Mouse (Mus musculus) bone marrow, adult 2 months (tissue): ENCODE data around the gene Ilvbl. TPM values are rescaled to one million over a fixed set of nuclear protein-coding genes. Genes with fewer than 3 reads are reported as not detected.
"Not testable (repeated sequence)": the region's sequence is repeated elsewhere in the genome, so short reads cannot be mapped to it uniquely, and the experiment has no call there.

Source experiments
- H3K27ac ChIP-seq: fragments of 200-500 bp; 2 replicates; pipeline ENCODE4 v1.5.1; 2012; ENCODE audit warnings: low read depth, mild to moderate bottlenecking, control low read depth, inconsistent platforms, low read length; ENCODE audit not compliant: control insufficient read depth, poor library complexity, insufficient read depth
- H3K4me1 ChIP-seq: fragments of 200-500 bp; 2 replicates; pipeline ENCODE4 v1.6.1; 2011; ENCODE audit warnings: low read length; ENCODE audit not compliant: control insufficient read depth, insufficient read depth
- H3K4me3 ChIP-seq: fragments of 200-500 bp; replicated peaks from 2 replicates; pipeline ENCODE3; 2011; ENCODE audit warnings: mild to moderate bottlenecking, low read depth, low read length, control low read depth; ENCODE audit not compliant: control insufficient read depth
- CTCF ChIP-seq: fragments of 200-500 bp; IDR thresholded peaks from 2 replicates; pipeline ENCODE4 v1.5.1; 2011; ENCODE audit warnings: low read length, control low read depth; ENCODE audit not compliant: control insufficient read depth, insufficient read depth
- POLR2A ChIP-seq: fragments of 200-500 bp; IDR thresholded peaks from 2 replicates; pipeline ENCODE4 v1.6.1; 2011; ENCODE audit warnings: low read depth, mild to moderate bottlenecking, control low read depth, low read length, borderline replicate concordance; ENCODE audit not compliant: control insufficient read depth
- WGBS: fragments of 180-500 bp; shearing (Covaris S2); methylation state at CpG from one replicate; pipeline ENCODE4 v1.1.7; 2018; 5-methylcytosine and 5-hydroxymethylcytosine counted together
- polyA plus RNA-seq: library from polyadenylated mRNA; stranded (reverse); fragments of >200 nt; gene quantifications from 2 replicates; pipeline ENCODE4 v1.2.4, GENCODE M21; 2011; ENCODE audit warnings: low replicate concordance; ENCODE audit not compliant: missing spikeins, insufficient read depth, insufficient read length

Ilvbl gene
- polyA plus RNA-seq, result 11.3 and 25.4 TPM in 2 replicates

GRCm38 (mm10) chr10:78574250-78575104 is at the start of gene Ilvbl:
Gene Ilvbl (plus strand): TSS chr10:78574346.
- peak within 1 kb of the TSS; percentile 82 for H3K27ac ChIP-seq
- under 1% methylated on average over 51 of the region's 51 CpGs for WGBS
- peak within 1 kb of the TSS; percentile 87 for H3K4me3 ChIP-seq
- H3K4me1 ChIP-seq, result peaks cover 2% of the 10 kb centered on the region; the same call in 1 of the 2 replicates
- TF ChIP-seq CTCF, result no peak
- peak; percentile 16; the same call in 1 of the 2 replicates for TF ChIP-seq POLR2A

- H3K4me3 ChIP-seq, H3K27ac ChIP-seq, H3K4me1 ChIP-seq: not testable (repeated sequence)
- 52% methylated on average over 3 of the region's 3 CpGs for WGBS
These were observed 49.1 kb upstream of the Ilvbl start for GRCm38 (mm10) chr10:78525071-78525470.

- Histone ChIP-seq H3K4me1 (no peaks in the 10 kb centered on the region), H3K4me3 (no peak overlapping the region), H3K27ac (no peak overlapping the region)
- WGBS, result 70% methylated on average over 4 of the region's 4 CpGs
- TF ChIP-seq POLR2A, result no peak
- TF ChIP-seq CTCF, result no peak
These were observed 48.6 kb upstream of the Ilvbl start for GRCm38 (mm10) chr10:78525511-78525910.

GRCm38 (mm10) chr10:78540943-78541342 is 33.2 kb upstream of the Ilvbl start:
- no peaks in the 10 kb centered on the region for H3K4me1 ChIP-seq
- 48% methylated on average over 2 of the region's 2 CpGs for WGBS
- no peak for TF ChIP-seq POLR2A
- peak; percentile 26; the same call in 1 of the 2 replicates for TF ChIP-seq CTCF
- no peak overlapping the region for H3K27ac ChIP-seq
- no peak overlapping the region for H3K4me3 ChIP-seq

GRCm38 (mm10) chr10:78565070-78565469 is 9.1 kb upstream of the Ilvbl start:
- WGBS, result 72% methylated on average over 1 of the region's 1 CpGs
- Histone ChIP-seq H3K4me1 (no peaks in the 10 kb centered on the region), H3K4me3 (no peak overlapping the region), H3K27ac (no peak overlapping the region)
- no peak for TF ChIP-seq POLR2A
- no peak for TF ChIP-seq CTCF

GRCm38 (mm10) chr10:78569191-78569590 is 5.0 kb upstream of the Ilvbl start:
- Histone ChIP-seq H3K4me1 (no peaks in the 10 kb centered on the region), H3K27ac (no peak overlapping the region), H3K4me3 (no peak overlapping the region)
- TF ChIP-seq POLR2A (no peak), CTCF (no peak)
- WGBS, result 78% methylated on average over 3 of the region's 3 CpGs

GRCm38 (mm10) chr10:78569686-78570085 is 4.5 kb upstream of the Ilvbl start:
- TF ChIP-seq POLR2A, result no peak
- no peak for TF ChIP-seq CTCF
- WGBS, result 60% methylated on average over 3 of the region's 3 CpGs
- H3K4me1 ChIP-seq, result no peaks in the 10 kb centered on the region
- H3K4me3 ChIP-seq, result no peak overlapping the region
- H3K27ac ChIP-seq, result no peak overlapping the region

- H3K27ac ChIP-seq, result no peak overlapping the region
- no peak overlapping the region for H3K4me3 ChIP-seq
- WGBS, result 63% methylated on average over 6 of the region's 6 CpGs
- H3K4me1 ChIP-seq, result no peaks in the 10 kb centered on the region
- TF ChIP-seq CTCF (no peak), POLR2A (no peak)
These were observed 3.7 kb upstream of the Ilvbl start for GRCm38 (mm10) chr10:78570416-78570815.
